Mouse (Mus musculus): ENCODE measurements around the gene Eif4a1. TPM values are rescaled to one million over a fixed set of nuclear protein-coding genes. Genes with fewer than 3 reads are reported as not detected.
A peak's percentile ranks its signal among the peaks of the same experiment; 100 is the strongest.

Gene Eif4a1
- polyA plus RNA-seq, 1 experiment = 722 TPM

DNA sequence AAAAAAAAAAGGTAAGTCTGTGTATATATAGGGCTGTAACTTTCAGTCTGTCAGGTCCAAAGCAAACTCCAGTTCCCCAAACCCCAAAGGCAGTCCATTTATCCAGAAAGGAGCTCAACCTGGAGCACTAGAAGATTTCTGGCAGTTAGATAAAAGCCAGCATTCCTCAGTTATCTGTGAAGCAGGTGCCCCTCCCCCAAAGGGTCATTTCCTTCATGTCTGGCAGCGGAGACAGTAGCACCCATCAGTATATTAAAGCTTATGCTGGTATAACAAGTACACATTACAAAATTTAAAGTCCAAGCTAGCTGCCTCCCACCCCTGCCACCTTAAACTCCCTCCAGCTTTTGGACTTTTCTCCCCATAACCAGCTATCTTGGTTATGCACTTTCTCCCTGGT, 27.4 kb upstream of the Eif4a1 start:
- no peak for DNase-seq
- H3K27me3 ChIP-seq (ENCODE audit: control insufficient read depth, insufficient read depth, low read length) = peaks cover 3% of the 10 kb centered on the region; the same call in 1 of the 2 replicates
- no peaks in the 10 kb centered on the region for H3K36me3 ChIP-seq (ENCODE audit: control insufficient read depth, insufficient read depth, low read length)
- H3K4me3 ChIP-seq (ENCODE audit: control insufficient read depth, insufficient read depth, low read length) = no peak overlapping the region
- no peaks in the 10 kb centered on the region for H3K4me1 ChIP-seq (replicated peaks; ENCODE audit: control insufficient read depth, insufficient read depth, low read length)
- no peak overlapping the region for H3K27ac ChIP-seq (ENCODE audit: control insufficient read depth, insufficient read depth, low read length)
- no peak for TF ChIP-seq POLR2A (IDR thresholded peaks at IDR 0.05; ENCODE audit: control insufficient read depth, extremely low read depth, insufficient read depth, low read length, poor library complexity)
- TF ChIP-seq CTCF (IDR thresholded peaks at IDR 0.05; ENCODE audit: borderline replicate concordance, control insufficient read depth, extremely low read depth, insufficient read depth, low read length, poor library complexity) = no peak
- WGBS = 87% methylated on average over 1 of the region's 1 CpGs

DNA sequence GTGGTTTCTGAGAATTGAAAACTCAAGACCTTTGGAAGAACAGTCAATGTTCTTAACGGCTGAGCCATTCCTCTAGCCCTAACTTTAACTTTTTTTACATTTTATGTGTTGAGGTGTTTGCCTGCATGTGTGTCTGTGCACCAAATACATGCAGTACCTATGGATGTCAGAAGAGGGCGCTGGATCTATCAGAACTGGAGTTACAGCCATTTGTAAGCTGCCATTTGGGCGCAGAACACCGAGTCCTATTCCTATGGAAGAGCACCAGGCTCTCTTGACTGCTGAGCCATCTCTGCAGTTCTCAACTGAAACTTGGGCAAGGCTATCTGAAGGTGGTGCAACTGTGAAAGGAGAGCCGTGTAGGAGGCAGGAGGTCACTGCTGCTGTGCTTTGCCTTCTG, 26.4 kb upstream of the Eif4a1 start:
- DNase-seq = no peak
- H3K27ac ChIP-seq (ENCODE audit: control insufficient read depth, insufficient read depth, low read length) = no peak overlapping the region
- 81% methylated on average over 5 of the region's 5 CpGs for WGBS
- H3K27me3 ChIP-seq (ENCODE audit: control insufficient read depth, insufficient read depth, low read length) = peaks cover 3% of the 10 kb centered on the region; the same call in 1 of the 2 replicates
- TF ChIP-seq CTCF (IDR thresholded peaks at IDR 0.05; ENCODE audit: borderline replicate concordance, control insufficient read depth, extremely low read depth, insufficient read depth, low read length, poor library complexity) (no peak), POLR2A (IDR thresholded peaks at IDR 0.05; ENCODE audit: control insufficient read depth, extremely low read depth, insufficient read depth, low read length, poor library complexity) (no peak)
- H3K4me1 ChIP-seq (replicated peaks; ENCODE audit: control insufficient read depth, insufficient read depth, low read length) = no peaks in the 10 kb centered on the region
- H3K36me3 ChIP-seq (ENCODE audit: control insufficient read depth, insufficient read depth, low read length) = no peaks in the 10 kb centered on the region
- no peak overlapping the region for H3K4me3 ChIP-seq (ENCODE audit: control insufficient read depth, insufficient read depth, low read length)

DNA sequence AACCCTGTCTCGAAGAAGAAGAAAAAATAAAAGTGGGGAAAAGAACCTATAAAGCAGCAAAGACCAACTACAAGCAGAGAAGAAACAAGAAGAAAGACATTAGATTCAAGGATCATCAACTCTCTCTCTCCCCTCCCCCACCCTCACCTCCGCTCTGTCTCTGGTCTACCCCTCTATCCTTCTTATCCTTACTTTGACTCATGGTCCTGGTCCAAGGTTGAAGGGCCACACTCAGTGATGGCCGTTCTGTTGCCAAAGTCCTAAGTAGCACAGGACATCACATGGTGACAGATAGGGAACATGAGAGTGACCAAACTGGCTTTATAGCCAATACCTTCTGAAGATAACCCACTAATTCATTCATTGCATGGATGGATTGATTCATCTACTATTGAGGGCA, 25.2 kb upstream of the Eif4a1 start:
- 90% methylated on average over 3 of the region's 3 CpGs for WGBS
- no peaks in the 10 kb centered on the region for H3K36me3 ChIP-seq (ENCODE audit: control insufficient read depth, insufficient read depth, low read length)
- TF ChIP-seq POLR2A (IDR thresholded peaks at IDR 0.05; ENCODE audit: control insufficient read depth, extremely low read depth, insufficient read depth, low read length, poor library complexity) (no peak), CTCF (IDR thresholded peaks at IDR 0.05; ENCODE audit: borderline replicate concordance, control insufficient read depth, extremely low read depth, insufficient read depth, low read length, poor library complexity) (no peak)

DNA sequence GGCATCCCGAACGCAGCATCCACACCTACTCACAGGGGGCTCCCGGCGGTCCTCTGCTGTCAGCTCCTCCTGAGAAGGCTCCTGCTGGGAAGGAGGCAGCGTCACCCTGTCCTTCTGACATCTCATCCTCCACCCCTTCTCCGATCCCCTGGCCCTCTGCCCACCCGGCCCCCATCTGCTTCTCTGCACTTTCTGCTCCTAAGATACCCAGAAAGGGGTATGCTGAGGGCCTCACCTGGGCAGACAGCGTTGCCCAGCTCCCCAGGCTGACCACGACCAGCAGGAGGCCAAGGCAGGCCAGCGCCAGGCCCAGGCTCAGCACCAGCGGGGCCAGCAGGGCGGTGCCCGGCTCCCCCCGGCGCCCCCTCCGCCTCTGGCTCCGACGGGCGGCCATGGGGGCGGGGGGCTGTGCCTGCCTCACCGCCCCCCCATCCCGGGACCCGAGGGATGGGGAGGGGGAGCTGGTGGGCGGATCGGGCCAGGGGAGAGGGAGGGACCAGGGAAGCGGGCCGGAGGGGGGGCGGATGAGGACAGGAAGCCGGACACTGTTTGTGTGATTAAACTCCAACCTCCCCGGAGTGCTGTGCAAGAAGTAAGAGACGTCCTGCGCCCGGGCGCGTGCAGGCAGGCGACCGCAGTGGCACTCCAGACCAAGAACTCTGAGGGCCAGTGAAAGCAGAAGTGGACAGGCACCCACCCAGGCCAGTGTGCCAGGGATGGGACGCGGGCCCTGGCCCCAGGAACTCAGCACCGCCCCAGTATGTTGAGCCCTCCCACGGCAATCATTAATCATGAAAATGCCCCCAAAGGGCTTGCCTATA, 23.3 kb upstream of the Eif4a1 start, which contains the start of the genes Tnfsf12 and Tnfsfm13:
Tnfsf12 (minus strand) TSS at position 489 of the 821 bp plus-strand sequence.
Tnfsfm13 (minus strand) TSS at position 738 of the 821 bp plus-strand sequence.
- DNase-seq = no peak
- Histone ChIP-seq H3K4me3 (ENCODE audit: control insufficient read depth, insufficient read depth, low read length) (peak within 1 kb of the TSS; percentile 34), H3K4me1 (replicated peaks; ENCODE audit: control insufficient read depth, insufficient read depth, low read length) (no peaks in the 10 kb centered on the region), H3K36me3 (ENCODE audit: control insufficient read depth, insufficient read depth, low read length) (no peaks in the 10 kb centered on the region), H3K27ac (ENCODE audit: control insufficient read depth, insufficient read depth, low read length) (no peak within 1 kb of the TSS), H3K27me3 (ENCODE audit: control insufficient read depth, insufficient read depth, low read length) (peaks cover 3% of the 10 kb centered on the region; the same call in 1 of the 2 replicates)
- 22% methylated on average over 40 of the region's 41 CpGs for WGBS
- TF ChIP-seq CTCF (IDR thresholded peaks at IDR 0.05; ENCODE audit: borderline replicate concordance, control insufficient read depth, extremely low read depth, insufficient read depth, low read length, poor library complexity) (no peak), POLR2A (IDR thresholded peaks at IDR 0.05; ENCODE audit: control insufficient read depth, extremely low read depth, insufficient read depth, low read length, poor library complexity) (no peak)

More for the DNA sequence above, 25.2 kb upstream of the Eif4a1 start:
- no peaks in the 10 kb centered on the region for H3K4me1 ChIP-seq (replicated peaks; ENCODE audit: control insufficient read depth, insufficient read depth, low read length)
- no peak overlapping the region for H3K27ac ChIP-seq (ENCODE audit: control insufficient read depth, insufficient read depth, low read length)
- peaks cover 3% of the 10 kb centered on the region; the same call in 1 of the 2 replicates for H3K27me3 ChIP-seq (ENCODE audit: control insufficient read depth, insufficient read depth, low read length)
- H3K4me3 ChIP-seq (ENCODE audit: control insufficient read depth, insufficient read depth, low read length) = no peak overlapping the region
- no peak for DNase-seq

DNA sequence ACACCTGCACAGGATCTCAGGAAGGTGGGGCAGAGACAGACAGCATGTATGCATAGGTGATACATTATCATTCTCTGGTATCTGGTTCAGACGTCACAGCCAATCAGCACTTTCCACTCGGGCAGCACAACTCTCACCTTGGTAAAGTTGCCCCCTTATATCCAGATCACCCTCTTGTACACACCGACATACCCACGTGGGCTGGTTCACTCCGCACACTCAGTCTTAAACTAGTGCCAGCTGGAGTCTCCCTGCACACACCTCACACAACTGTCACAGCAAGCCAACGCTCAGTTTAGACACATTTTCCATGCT, 22.8 kb upstream of the Eif4a1 start:
- H3K27ac ChIP-seq (ENCODE audit: control insufficient read depth, insufficient read depth, low read length) = no peak overlapping the region
- no peaks in the 10 kb centered on the region for H3K4me1 ChIP-seq (replicated peaks; ENCODE audit: control insufficient read depth, insufficient read depth, low read length)
- H3K4me3 ChIP-seq (ENCODE audit: control insufficient read depth, insufficient read depth, low read length) = peak overlapping the region; percentile 34; the same call in 1 of the 2 replicates
- no peaks in the 10 kb centered on the region for H3K36me3 ChIP-seq (ENCODE audit: control insufficient read depth, insufficient read depth, low read length)
- 73% methylated on average over 6 of the region's 6 CpGs for WGBS
- no peak for TF ChIP-seq CTCF (IDR thresholded peaks at IDR 0.05; ENCODE audit: borderline replicate concordance, control insufficient read depth, extremely low read depth, insufficient read depth, low read length, poor library complexity)
- TF ChIP-seq POLR2A (IDR thresholded peaks at IDR 0.05; ENCODE audit: control insufficient read depth, extremely low read depth, insufficient read depth, low read length, poor library complexity) = no peak
- peaks cover 3% of the 10 kb centered on the region; the same call in 1 of the 2 replicates for H3K27me3 ChIP-seq (ENCODE audit: control insufficient read depth, insufficient read depth, low read length)
- no peak for DNase-seq

DNA sequence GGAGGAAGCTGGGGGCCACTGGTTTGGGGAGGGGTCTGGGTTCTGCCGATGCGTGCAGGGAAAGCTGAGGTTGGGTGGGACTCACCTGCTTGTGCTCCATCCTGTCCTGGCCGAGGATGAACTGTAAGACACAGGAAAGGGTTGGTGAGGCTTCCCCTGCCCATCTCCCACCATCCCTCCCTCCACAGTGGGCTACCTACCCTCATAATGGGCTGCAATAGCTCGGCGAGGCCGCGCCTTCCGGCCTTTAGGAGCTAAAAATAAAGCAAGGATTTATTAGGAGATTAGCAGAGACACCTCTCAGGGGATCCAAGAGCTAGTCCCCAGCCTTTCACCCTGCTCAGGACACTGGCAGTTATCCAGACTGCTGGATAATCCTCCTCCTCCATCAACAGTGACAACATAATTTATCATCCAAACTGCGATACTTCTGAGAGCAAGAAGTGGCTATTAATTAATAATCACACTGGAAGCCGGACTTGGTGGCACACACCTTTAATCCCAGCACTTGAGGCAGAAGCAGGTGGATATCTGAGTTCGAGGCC, 21.3 kb upstream of the Eif4a1 start:
- no peak overlapping the region for H3K27ac ChIP-seq (ENCODE audit: control insufficient read depth, insufficient read depth, low read length)
- H3K4me3 ChIP-seq (ENCODE audit: control insufficient read depth, insufficient read depth, low read length) = no peak overlapping the region
- whole genome bisulfite sequencing = 60% methylated on average over 11 of the region's 11 CpGs
- no peak for DNase-seq
- no peaks in the 10 kb centered on the region for H3K4me1 ChIP-seq (replicated peaks; ENCODE audit: control insufficient read depth, insufficient read depth, low read length)
- no peak for TF ChIP-seq CTCF (IDR thresholded peaks at IDR 0.05; ENCODE audit: borderline replicate concordance, control insufficient read depth, extremely low read depth, insufficient read depth, low read length, poor library complexity)
- no peak for TF ChIP-seq POLR2A (IDR thresholded peaks at IDR 0.05; ENCODE audit: control insufficient read depth, extremely low read depth, insufficient read depth, low read length, poor library complexity)
- H3K36me3 ChIP-seq (ENCODE audit: control insufficient read depth, insufficient read depth, low read length) = no peaks in the 10 kb centered on the region
- peaks cover 3% of the 10 kb centered on the region; the same call in 1 of the 2 replicates for H3K27me3 ChIP-seq (ENCODE audit: control insufficient read depth, insufficient read depth, low read length)

Measured in thymus, adult 2 months (tissue).